Mouse (Mus musculus): ENCODE results near the gene Ulk2.

Ulk2 gene

GRCm38 (mm10) chr11:61760518-61760917 lies 94.4 kb downstream of the Ulk2 start:
- DNase-seq, result peak; percentile 15 to 23

DNA sequence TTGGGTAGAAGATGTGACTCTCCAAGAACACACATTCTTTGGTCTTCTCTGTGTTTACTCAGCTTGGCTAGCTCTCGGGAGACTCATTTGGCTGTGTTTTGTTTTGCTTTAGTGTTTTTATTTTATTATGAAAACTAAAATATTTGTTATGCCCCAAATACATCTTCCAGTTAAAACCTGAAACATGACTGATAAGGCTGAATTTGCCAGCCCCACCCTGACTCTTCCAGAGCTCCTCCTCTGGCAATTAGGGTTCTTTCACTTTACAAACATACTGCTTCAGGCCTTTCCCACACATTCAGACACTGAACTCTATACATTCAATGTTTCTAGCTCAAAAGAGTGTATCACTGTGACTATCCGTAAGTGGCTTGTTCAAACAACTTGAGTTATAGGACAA lies 97.7 kb downstream of the Ulk2 start:
- no peak for DNase-seq

- DNase-seq, result no peak
Observed at GRCm38 (mm10) chr11:61751612-61752011, 103.3 kb downstream of the Ulk2 start.

GRCm38 (mm10) chr11:61747161-61747560 lies 107.7 kb downstream of the Ulk2 start:
- no peak for DNase-seq

GRCm38 (mm10) chr11:61745781-61746180 lies 109.1 kb downstream of the Ulk2 start:
- DNase-seq, result no peak

DNA sequence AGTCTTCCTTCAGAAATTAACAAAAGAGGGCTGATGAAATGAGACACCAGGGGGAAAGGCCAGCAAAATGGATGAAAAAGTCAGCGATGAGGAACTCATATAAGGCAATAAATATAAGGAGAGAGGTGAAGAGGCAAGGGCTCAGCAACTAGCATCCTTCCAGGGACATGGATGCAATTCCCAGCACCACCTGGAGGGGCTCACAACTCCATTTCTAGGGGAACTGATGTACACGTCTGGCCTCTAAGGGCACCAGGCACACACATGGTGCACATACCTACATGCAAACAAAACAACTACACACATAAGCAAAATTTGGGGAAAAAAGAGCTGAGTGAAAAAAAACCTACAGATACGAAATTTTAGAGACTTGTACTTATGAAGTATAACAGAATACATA lies 110.4 kb downstream of the Ulk2 start:
- DNase-seq, result no peak

DNA sequence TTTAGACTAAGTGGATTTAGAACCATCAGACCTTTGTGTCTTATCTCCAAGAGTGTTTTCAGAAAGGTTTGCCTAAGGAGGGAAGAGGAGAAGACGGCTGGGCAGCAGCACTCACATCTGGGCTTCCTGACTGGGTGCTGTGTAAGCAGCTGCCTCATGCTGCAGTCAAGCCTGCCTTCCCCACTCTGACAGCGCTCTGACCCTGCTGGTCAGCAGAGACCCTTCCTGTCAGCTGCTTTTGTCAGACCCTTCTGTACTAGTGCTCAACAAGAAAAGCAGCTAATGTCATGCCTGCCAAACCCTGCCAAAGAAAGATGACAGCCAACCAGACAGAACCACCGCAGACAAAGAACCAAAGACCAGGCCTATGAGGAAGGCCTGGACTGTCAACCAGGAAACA lies 111.1 kb downstream of the Ulk2 start:
- DNase-seq, result no peak

- no peak for DNase-seq
Observed at GRCm38 (mm10) chr11:61740500-61740899, 114.4 kb downstream of the Ulk2 start.

- DNase-seq, result no peak
Observed at GRCm38 (mm10) chr11:61737290-61737689, 117.6 kb downstream of the Ulk2 start.

DNA sequence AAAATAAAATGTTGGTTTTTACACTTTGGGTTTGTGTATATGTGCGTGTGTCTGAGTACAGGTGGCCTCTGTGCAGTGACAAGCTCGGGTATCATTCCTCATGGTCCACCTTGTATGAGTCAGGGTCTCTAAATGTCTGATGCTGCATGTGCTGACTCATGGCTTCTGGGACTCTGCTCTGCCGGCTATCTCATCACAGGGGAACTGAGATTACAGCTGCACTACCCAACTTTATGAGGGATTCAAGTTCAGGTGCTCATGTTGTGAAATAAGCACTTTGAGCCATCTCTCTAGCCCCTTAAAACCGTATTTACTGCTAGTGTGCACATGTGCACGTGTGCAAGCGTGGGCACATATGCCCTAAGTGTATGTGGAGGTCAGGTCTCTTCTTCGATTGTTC lies 122.2 kb downstream of the Ulk2 start:
- DNase-seq, result no peak

- DNase-seq, result peak in 1 of 2 experiments; percentile 6
Observed at GRCm38 (mm10) chr11:61728037-61728436, 126.8 kb downstream of the Ulk2 start.

Measured in lung, adult 18-20 months (tissue).